Mouse (Mus musculus): ENCODE data around the gene Spns2. TPM values are rescaled to one million over a fixed set of nuclear protein-coding genes. Genes with fewer than 3 reads are reported as not detected.

Gene Spns2
- polyA plus RNA-seq, 1 experiment from 2014 or later: 1.8 TPM

GRCm38 (mm10) chr11:72494046-72494988, 4.6 kb upstream of the Spns2 start:
- ATAC-seq (replicated peaks; ENCODE audit: extremely low read depth, insufficient read depth, low FRiP score): no peak
- Histone ChIP-seq H3K4me2 (ENCODE audit: low read depth, low read length) (no peak overlapping the region), H3K4me3 (ENCODE audit: low read length) (no peak overlapping the region), H3K36me3 (ENCODE audit: control insufficient read depth, insufficient read depth) (no peaks in the 10 kb centered on the region), H3K27ac (ENCODE audit: low read length) (no peak overlapping the region), H3K9ac (ENCODE audit: low read length) (no peak overlapping the region), H3K4me1 (ENCODE audit: control insufficient read depth, insufficient read depth, low read length) (peaks cover 4% of the 10 kb centered on the region), H3K27me3 (ENCODE audit: control insufficient read depth, insufficient read depth, low read length) (peaks cover 10% of the 10 kb centered on the region), H3K9me3 (replicated peaks; ENCODE audit: control insufficient read depth, low read length) (no peaks in the 10 kb centered on the region)
- 42% methylated on average over 8 of the region's 8 CpGs for WGBS

DNA sequence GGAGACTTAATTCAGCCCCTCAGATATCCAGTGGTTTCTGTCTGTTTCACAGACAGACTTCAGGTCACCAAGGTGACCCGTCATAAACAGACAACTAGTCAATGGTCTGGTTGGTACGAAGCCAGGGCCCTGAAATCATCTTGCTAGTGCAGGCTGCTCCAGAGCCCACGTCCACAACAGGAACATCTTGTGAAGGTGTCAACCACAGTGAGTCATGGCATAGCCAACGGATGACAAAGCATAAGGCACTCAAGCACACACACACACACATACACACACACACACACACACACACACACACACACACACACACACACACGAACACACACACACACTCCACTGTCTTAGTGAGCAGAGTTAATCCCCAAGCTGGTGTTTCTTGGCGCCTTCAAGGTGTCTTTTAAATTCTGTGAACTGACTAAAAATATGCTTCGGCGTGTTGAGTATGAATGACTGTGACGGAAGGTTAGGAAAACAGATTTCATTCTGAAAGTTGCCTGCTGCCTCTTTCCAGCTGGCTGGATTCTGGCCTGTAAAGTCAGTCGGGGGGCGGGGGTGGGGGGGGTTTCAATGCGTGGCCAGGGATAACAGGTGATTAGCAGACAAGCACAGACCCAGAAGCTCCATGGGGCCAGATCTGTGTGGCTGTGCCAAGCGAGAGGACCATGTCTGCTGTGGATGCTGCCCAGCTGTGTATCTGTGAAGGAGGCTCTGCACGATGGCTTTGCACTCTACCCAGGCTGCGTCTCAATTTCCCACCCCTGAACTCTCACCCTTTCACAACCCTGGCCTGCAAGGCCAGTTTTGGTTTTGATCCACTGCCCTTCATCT, 1.6 kb upstream of the Spns2 start:
- no peak overlapping the region for H3K4me3 ChIP-seq (ENCODE audit: low read length)
- no peak for ATAC-seq (replicated peaks; ENCODE audit: extremely low read depth, insufficient read depth, low FRiP score)
- H3K27me3 ChIP-seq (ENCODE audit: control insufficient read depth, insufficient read depth, low read length): peaks cover 30% of the 10 kb centered on the region
- no peaks in the 10 kb centered on the region for H3K36me3 ChIP-seq (ENCODE audit: control insufficient read depth, insufficient read depth)
- H3K9me3 ChIP-seq (replicated peaks; ENCODE audit: control insufficient read depth, low read length): no peaks in the 10 kb centered on the region
- H3K4me2 ChIP-seq (ENCODE audit: low read depth, low read length): no peak overlapping the region
- 61% methylated on average over 15 of the region's 15 CpGs for WGBS
- no peak overlapping the region for H3K27ac ChIP-seq (ENCODE audit: low read length)
- H3K9ac ChIP-seq (ENCODE audit: low read length): no peak overlapping the region
- peaks cover 13% of the 10 kb centered on the region for H3K4me1 ChIP-seq (ENCODE audit: control insufficient read depth, insufficient read depth, low read length)

DNA sequence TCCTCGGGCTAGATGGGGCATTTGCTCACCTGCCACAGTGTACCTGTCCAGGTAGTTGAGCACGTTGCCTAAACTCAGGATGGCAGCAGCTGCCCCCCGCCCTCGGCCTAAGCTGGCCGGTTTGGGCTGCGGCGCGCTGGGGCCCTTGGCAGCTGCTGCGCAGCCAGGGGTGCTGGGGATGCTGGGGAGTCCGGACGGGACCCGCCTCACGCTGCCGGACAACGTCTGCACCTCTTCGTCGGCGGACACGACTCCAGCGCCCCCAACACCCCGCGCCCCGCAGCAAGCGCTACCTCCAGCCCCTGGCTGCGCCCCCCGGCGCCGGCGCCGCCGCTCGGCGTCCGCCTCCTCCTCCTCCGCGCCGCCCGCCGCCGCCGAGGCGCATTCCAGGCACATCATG, 307 bp downstream of the Spns2 start:
- no peaks in the 10 kb centered on the region for H3K36me3 ChIP-seq (ENCODE audit: control insufficient read depth, insufficient read depth)
- H3K4me1 ChIP-seq (ENCODE audit: control insufficient read depth, insufficient read depth, low read length): peaks cover 13% of the 10 kb centered on the region
- H3K4me2 ChIP-seq (ENCODE audit: low read depth, low read length): peak overlapping the region; percentile 81
- peak overlapping the region; percentile 73 for H3K9ac ChIP-seq (ENCODE audit: low read length)
- peak overlapping the region; percentile 58 for H3K4me3 ChIP-seq (ENCODE audit: low read length)
- no peaks in the 10 kb centered on the region for H3K9me3 ChIP-seq (replicated peaks; ENCODE audit: control insufficient read depth, low read length)
- peaks cover 33% of the 10 kb centered on the region for H3K27me3 ChIP-seq (ENCODE audit: control insufficient read depth, insufficient read depth, low read length)
- no peak overlapping the region for H3K27ac ChIP-seq (ENCODE audit: low read length)
- ATAC-seq (replicated peaks; ENCODE audit: extremely low read depth, insufficient read depth, low FRiP score): 0 out of 2 replicates have a peak, but pooled peaks have one; percentile 2
- WGBS: 0% methylated on average over 32 of the region's 42 CpGs

DNA sequence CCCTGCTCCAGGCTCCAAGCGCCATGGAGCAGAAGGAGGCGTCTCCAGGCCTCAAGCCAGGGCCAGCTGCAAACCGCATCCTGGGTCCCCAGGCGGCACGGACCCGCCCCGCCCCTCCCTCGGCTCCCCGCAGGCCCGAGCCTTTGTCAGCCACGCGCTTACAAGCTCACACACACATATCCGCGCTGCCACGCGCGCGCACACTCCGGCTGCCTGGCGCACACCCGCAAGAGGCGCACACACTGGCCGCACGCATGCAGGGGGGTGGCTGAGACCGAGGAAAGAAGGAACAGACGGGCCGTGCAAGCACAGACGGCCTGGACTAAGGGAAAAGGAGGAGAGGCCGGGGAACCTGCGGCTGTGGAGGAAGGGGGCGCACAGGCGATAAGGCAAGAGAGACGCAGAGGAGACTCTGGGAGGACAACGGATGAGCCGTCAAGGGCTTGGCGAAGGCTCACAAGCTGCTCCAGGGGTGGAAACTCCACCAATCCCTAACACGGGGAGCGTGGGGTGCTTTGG, 892 bp downstream of the Spns2 start:
- no peaks in the 10 kb centered on the region for H3K36me3 ChIP-seq (ENCODE audit: control insufficient read depth, insufficient read depth)
- H3K27me3 ChIP-seq (ENCODE audit: control insufficient read depth, insufficient read depth, low read length): peaks cover 33% of the 10 kb centered on the region
- ATAC-seq (replicated peaks; ENCODE audit: extremely low read depth, insufficient read depth, low FRiP score): no peak
- H3K9me3 ChIP-seq (replicated peaks; ENCODE audit: control insufficient read depth, low read length): no peaks in the 10 kb centered on the region
- H3K4me1 ChIP-seq (ENCODE audit: control insufficient read depth, insufficient read depth, low read length): peaks cover 13% of the 10 kb centered on the region
- H3K4me3 ChIP-seq (ENCODE audit: low read length): peak overlapping the region; percentile 58
- peak overlapping the region; percentile 31; the same call in 1 of the 2 replicates for H3K27ac ChIP-seq (ENCODE audit: low read length)
- H3K4me2 ChIP-seq (ENCODE audit: low read depth, low read length): peak overlapping the region; percentile 81
- H3K9ac ChIP-seq (ENCODE audit: low read length): peak overlapping the region; percentile 73
- WGBS: under 1% methylated on average over 38 of the region's 38 CpGs

GRCm38 (mm10) chr11:72487739-72488138, 2.0 kb downstream of the Spns2 start:
- H3K4me2 ChIP-seq (ENCODE audit: low read depth, low read length): peak overlapping the region; percentile 81
- peaks cover 30% of the 10 kb centered on the region for H3K27me3 ChIP-seq (ENCODE audit: control insufficient read depth, insufficient read depth, low read length)
- peaks cover 13% of the 10 kb centered on the region for H3K4me1 ChIP-seq (ENCODE audit: control insufficient read depth, insufficient read depth, low read length)
- peak overlapping the region; percentile 58; the same call in 1 of the 2 replicates for H3K4me3 ChIP-seq (ENCODE audit: low read length)
- no peak overlapping the region for H3K9ac ChIP-seq (ENCODE audit: low read length)
- WGBS: 88% methylated on average over 2 of the region's 2 CpGs
- H3K36me3 ChIP-seq (ENCODE audit: control insufficient read depth, insufficient read depth): no peaks in the 10 kb centered on the region
- H3K27ac ChIP-seq (ENCODE audit: low read length): 0 out of 2 replicates have a peak overlapping the region, but pooled peaks have one; percentile 10
- ATAC-seq (replicated peaks; ENCODE audit: extremely low read depth, insufficient read depth, low FRiP score): no peak
- H3K9me3 ChIP-seq (replicated peaks; ENCODE audit: control insufficient read depth, low read length): no peaks in the 10 kb centered on the region

DNA sequence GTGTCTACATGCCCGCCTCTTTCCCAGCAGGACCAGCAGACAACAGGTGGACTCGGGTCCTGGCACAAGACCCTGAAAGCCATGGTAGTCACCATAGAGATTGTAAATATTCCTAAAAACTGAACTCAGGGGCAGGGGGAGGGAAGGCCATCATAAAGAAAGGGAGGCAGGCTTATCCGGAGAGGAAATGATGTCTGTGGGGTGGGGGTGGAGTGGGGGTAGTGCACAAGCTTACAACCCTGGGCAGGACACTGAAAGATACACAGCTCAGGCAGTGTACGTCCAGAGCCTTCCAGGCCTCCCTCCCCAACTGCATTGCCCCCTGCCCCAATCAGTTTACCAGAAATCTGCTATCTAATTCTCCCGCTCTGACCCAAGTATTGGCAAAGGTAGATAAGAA, 2.5 kb downstream of the Spns2 start:
- peaks cover 15% of the 10 kb centered on the region for H3K4me1 ChIP-seq (ENCODE audit: control insufficient read depth, insufficient read depth, low read length)
- H3K27me3 ChIP-seq (ENCODE audit: control insufficient read depth, insufficient read depth, low read length): peaks cover 30% of the 10 kb centered on the region
- H3K9ac ChIP-seq (ENCODE audit: low read length): no peak overlapping the region
- ATAC-seq (replicated peaks; ENCODE audit: extremely low read depth, insufficient read depth, low FRiP score): no peak
- no peaks in the 10 kb centered on the region for H3K9me3 ChIP-seq (replicated peaks; ENCODE audit: control insufficient read depth, low read length)
- WGBS: 57% methylated on average over 5 of the region's 5 CpGs
- H3K36me3 ChIP-seq (ENCODE audit: control insufficient read depth, insufficient read depth): no peaks in the 10 kb centered on the region
- no peak overlapping the region for H3K27ac ChIP-seq (ENCODE audit: low read length)
- no peak overlapping the region for H3K4me3 ChIP-seq (ENCODE audit: low read length)
- H3K4me2 ChIP-seq (ENCODE audit: low read depth, low read length): peak overlapping the region; percentile 81

GRCm38 (mm10) chr11:72485960-72486359, 3.7 kb downstream of the Spns2 start:
- Histone ChIP-seq H3K4me2 (ENCODE audit: low read depth, low read length) (no peak overlapping the region), H3K4me3 (ENCODE audit: low read length) (no peak overlapping the region), H3K9ac (ENCODE audit: low read length) (no peak overlapping the region), H3K27me3 (ENCODE audit: control insufficient read depth, insufficient read depth, low read length) (peaks cover 30% of the 10 kb centered on the region), H3K36me3 (ENCODE audit: control insufficient read depth, insufficient read depth) (no peaks in the 10 kb centered on the region), H3K27ac (ENCODE audit: low read length) (no peak overlapping the region), H3K4me1 (ENCODE audit: control insufficient read depth, insufficient read depth, low read length) (peaks cover 19% of the 10 kb centered on the region), H3K9me3 (replicated peaks; ENCODE audit: control insufficient read depth, low read length) (no peaks in the 10 kb centered on the region)
- ATAC-seq (replicated peaks; ENCODE audit: extremely low read depth, insufficient read depth, low FRiP score): no peak
- 74% methylated on average over 11 of the region's 11 CpGs for WGBS

DNA sequence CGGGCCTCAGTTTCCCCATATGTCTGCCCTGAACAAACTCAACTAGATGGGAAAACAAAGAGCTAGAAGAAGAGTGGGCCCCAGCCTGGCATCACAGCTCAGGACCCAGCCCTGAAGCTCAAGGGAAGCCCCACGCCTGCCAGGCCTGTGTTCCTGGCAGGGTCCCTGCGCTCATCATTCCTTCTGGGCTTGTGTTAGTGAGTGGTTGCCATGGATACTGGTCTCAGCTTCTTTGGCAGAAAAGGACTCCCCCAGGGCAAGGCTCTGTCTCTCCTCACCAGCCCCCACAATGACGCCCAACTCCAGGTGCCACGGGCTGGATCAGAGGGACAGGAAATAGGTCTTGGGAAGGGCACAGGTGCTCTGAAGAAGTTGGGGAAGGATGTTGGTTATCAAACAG, 4.5 kb downstream of the Spns2 start:
- no peak overlapping the region for H3K27ac ChIP-seq (ENCODE audit: low read length)
- no peak overlapping the region for H3K4me2 ChIP-seq (ENCODE audit: low read depth, low read length)
- ATAC-seq (replicated peaks; ENCODE audit: extremely low read depth, insufficient read depth, low FRiP score): no peak
- H3K4me3 ChIP-seq (ENCODE audit: low read length): no peak overlapping the region
- H3K27me3 ChIP-seq (ENCODE audit: control insufficient read depth, insufficient read depth, low read length): peaks cover 27% of the 10 kb centered on the region
- no peak overlapping the region for H3K9ac ChIP-seq (ENCODE audit: low read length)
- H3K36me3 ChIP-seq (ENCODE audit: control insufficient read depth, insufficient read depth): no peaks in the 10 kb centered on the region
- peaks cover 19% of the 10 kb centered on the region for H3K4me1 ChIP-seq (ENCODE audit: control insufficient read depth, insufficient read depth, low read length)
- 63% methylated on average over 5 of the region's 5 CpGs for WGBS
- no peaks in the 10 kb centered on the region for H3K9me3 ChIP-seq (replicated peaks; ENCODE audit: control insufficient read depth, low read length)

All from heart, embryonic 16.5 days (tissue).